Mouse (Mus musculus): ENCODE measurements around the gene Sv2b.

Sv2b gene

GRCm38 (mm10) chr7:75102536-75103332 is 206.3 kb downstream of the Sv2b start:
- no peak for DNase-seq (ENCODE audit: low spot score in 2 of 2)

GRCm38 (mm10) chr7:75085473-75085872 is 223.6 kb downstream of the Sv2b start:
- DNase-seq (ENCODE audit: low spot score in 2 of 2) = no peak

- DNase-seq (ENCODE audit: low spot score in 2 of 2) = no peak
These were observed 228.9 kb downstream of the Sv2b start for GRCm38 (mm10) chr7:75080163-75080562.

GRCm38 (mm10) chr7:75077560-75078208 is 231.4 kb downstream of the Sv2b start:
- DNase-seq (ENCODE audit: low spot score in 2 of 2) = no peak

Measured in frontal cortex, postnatal 14 days (tissue).